Mouse (Mus musculus): ENCODE data around the gene Pdlim5. TPM values are rescaled to one million over a fixed set of nuclear protein-coding genes. Genes with fewer than 3 reads are reported as not detected.
A peak's percentile ranks its signal among the peaks of the same experiment; 100 is the strongest.

Pdlim5 gene
- polyA plus RNA-seq, 1 experiment from 2014 or later = 240 TPM

GRCm38 (mm10) chr3:142422229-142422628, 26.7 kb upstream of the Pdlim5 start:
- peak overlapping the region; percentile 55; the same call in 1 of the 2 replicates for H3K27ac ChIP-seq (ENCODE audit: low read depth, low read length)
- no peaks in the 10 kb centered on the region for H3K36me3 ChIP-seq (ENCODE audit: control insufficient read depth, insufficient read depth, low read length)
- peaks cover 5% of the 10 kb centered on the region for H3K27me3 ChIP-seq (ENCODE audit: control insufficient read depth, insufficient read depth, low read length)
- no peak overlapping the region for H3K9ac ChIP-seq (ENCODE audit: low read depth, low read length)
- no peak for ATAC-seq (replicated peaks; ENCODE audit: insufficient number of reproducible peaks, low FRiP score, low TSS enrichment)
- H3K9me3 ChIP-seq (replicated peaks; ENCODE audit: control insufficient read depth, low read length) = no peaks in the 10 kb centered on the region
- H3K4me1 ChIP-seq (ENCODE audit: control insufficient read depth, insufficient read depth, low read length) = peaks cover 6% of the 10 kb centered on the region
- H3K4me2 ChIP-seq = no peak overlapping the region
- 64% methylated on average over 4 of the region's 4 CpGs for WGBS (ENCODE audit: insufficient replicate concordance)
- no peak overlapping the region for H3K4me3 ChIP-seq (ENCODE audit: low read depth, low read length)

- Histone ChIP-seq H3K27me3 (ENCODE audit: control insufficient read depth, insufficient read depth, low read length) (no peaks in the 10 kb centered on the region), H3K9me3 (replicated peaks; ENCODE audit: control insufficient read depth, low read length) (no peaks in the 10 kb centered on the region), H3K4me3 (ENCODE audit: low read depth, low read length) (no peak overlapping the region), H3K36me3 (ENCODE audit: control insufficient read depth, insufficient read depth, low read length) (no peaks in the 10 kb centered on the region), H3K4me2 (no peak overlapping the region), H3K9ac (ENCODE audit: low read depth, low read length) (no peak overlapping the region), H3K4me1 (ENCODE audit: control insufficient read depth, insufficient read depth, low read length) (peaks cover 6% of the 10 kb centered on the region), H3K27ac (ENCODE audit: low read depth, low read length) (no peak overlapping the region)
- 79% methylated on average over 3 of the region's 3 CpGs for WGBS (ENCODE audit: insufficient replicate concordance)
- no peak for ATAC-seq (replicated peaks; ENCODE audit: insufficient number of reproducible peaks, low FRiP score, low TSS enrichment)
Observed at GRCm38 (mm10) chr3:142421470-142421869, 26.0 kb upstream of the Pdlim5 start.

- Histone ChIP-seq H3K27ac (ENCODE audit: low read depth, low read length) (no peak overlapping the region), H3K36me3 (ENCODE audit: control insufficient read depth, insufficient read depth, low read length) (no peaks in the 10 kb centered on the region), H3K4me3 (ENCODE audit: low read depth, low read length) (no peak overlapping the region), H3K9ac (ENCODE audit: low read depth, low read length) (no peak overlapping the region), H3K4me1 (ENCODE audit: control insufficient read depth, insufficient read depth, low read length) (peaks cover 6% of the 10 kb centered on the region), H3K4me2 (no peak overlapping the region), H3K27me3 (ENCODE audit: control insufficient read depth, insufficient read depth, low read length) (no peaks in the 10 kb centered on the region), H3K9me3 (replicated peaks; ENCODE audit: control insufficient read depth, low read length) (no peaks in the 10 kb centered on the region)
- 72% methylated on average over 3 of the region's 3 CpGs for WGBS (ENCODE audit: insufficient replicate concordance)
- no peak for ATAC-seq (replicated peaks; ENCODE audit: insufficient number of reproducible peaks, low FRiP score, low TSS enrichment)
Observed at GRCm38 (mm10) chr3:142417996-142418395, 22.5 kb upstream of the Pdlim5 start.

GRCm38 (mm10) chr3:142413345-142413885, 17.9 kb upstream of the Pdlim5 start:
- Histone ChIP-seq H3K4me2 (no peak overlapping the region), H3K9me3 (replicated peaks; ENCODE audit: control insufficient read depth, low read length) (no peaks in the 10 kb centered on the region), H3K9ac (ENCODE audit: low read depth, low read length) (no peak overlapping the region), H3K36me3 (ENCODE audit: control insufficient read depth, insufficient read depth, low read length) (no peaks in the 10 kb centered on the region), H3K27me3 (ENCODE audit: control insufficient read depth, insufficient read depth, low read length) (no peaks in the 10 kb centered on the region), H3K27ac (ENCODE audit: low read depth, low read length) (no peak overlapping the region), H3K4me3 (ENCODE audit: low read depth, low read length) (no peak overlapping the region), H3K4me1 (ENCODE audit: control insufficient read depth, insufficient read depth, low read length) (0 out of 2 replicates have a peak, but pooled peaks cover 3% of the 10 kb centered on the region)
- 68% methylated on average over 4 of the region's 4 CpGs for WGBS (ENCODE audit: insufficient replicate concordance)
- ATAC-seq (replicated peaks; ENCODE audit: insufficient number of reproducible peaks, low FRiP score, low TSS enrichment) = no peak

- Histone ChIP-seq H3K9me3 (replicated peaks; ENCODE audit: control insufficient read depth, low read length) (no peaks in the 10 kb centered on the region), H3K9ac (ENCODE audit: low read depth, low read length) (no peak overlapping the region), H3K4me3 (ENCODE audit: low read depth, low read length) (no peak overlapping the region), H3K27me3 (ENCODE audit: control insufficient read depth, insufficient read depth, low read length) (no peaks in the 10 kb centered on the region), H3K4me2 (no peak overlapping the region), H3K27ac (ENCODE audit: low read depth, low read length) (no peak overlapping the region), H3K36me3 (ENCODE audit: control insufficient read depth, insufficient read depth, low read length) (no peaks in the 10 kb centered on the region), H3K4me1 (ENCODE audit: control insufficient read depth, insufficient read depth, low read length) (0 out of 2 replicates have a peak, but pooled peaks cover 3% of the 10 kb centered on the region)
- ATAC-seq (replicated peaks; ENCODE audit: insufficient number of reproducible peaks, low FRiP score, low TSS enrichment) = no peak
Observed at GRCm38 (mm10) chr3:142410930-142411329, 15.4 kb upstream of the Pdlim5 start.

GRCm38 (mm10) chr3:142394796-142395508, 544 bp downstream of the Pdlim5 start:
- under 1% methylated on average over 61 of the region's 64 CpGs for WGBS (ENCODE audit: insufficient replicate concordance)
- Histone ChIP-seq H3K4me1 (ENCODE audit: control insufficient read depth, insufficient read depth, low read length) (peaks cover 3% of the 10 kb centered on the region; the same call in 1 of the 2 replicates), H3K4me2 (peak overlapping the region; percentile 73), H3K9ac (ENCODE audit: low read depth, low read length) (peak overlapping the region; percentile 96), H3K9me3 (replicated peaks; ENCODE audit: control insufficient read depth, low read length) (no peaks in the 10 kb centered on the region), H3K27ac (ENCODE audit: low read depth, low read length) (peak overlapping the region; percentile 98), H3K4me3 (ENCODE audit: low read depth, low read length) (peak overlapping the region; percentile 94), H3K27me3 (ENCODE audit: control insufficient read depth, insufficient read depth, low read length) (no peaks in the 10 kb centered on the region), H3K36me3 (ENCODE audit: control insufficient read depth, insufficient read depth, low read length) (no peaks in the 10 kb centered on the region)
- ATAC-seq (replicated peaks; ENCODE audit: insufficient number of reproducible peaks, low FRiP score, low TSS enrichment) = peak; percentile 74

GRCm38 (mm10) chr3:142394000-142394411, 1.5 kb downstream of the Pdlim5 start:
- peak overlapping the region; percentile 96 for H3K9ac ChIP-seq (ENCODE audit: low read depth, low read length)
- H3K9me3 ChIP-seq (replicated peaks; ENCODE audit: control insufficient read depth, low read length) = no peaks in the 10 kb centered on the region
- H3K4me2 ChIP-seq = peak overlapping the region; percentile 73
- no peak for ATAC-seq (replicated peaks; ENCODE audit: insufficient number of reproducible peaks, low FRiP score, low TSS enrichment)
- no peaks in the 10 kb centered on the region for H3K27me3 ChIP-seq (ENCODE audit: control insufficient read depth, insufficient read depth, low read length)
- H3K36me3 ChIP-seq (ENCODE audit: control insufficient read depth, insufficient read depth, low read length) = no peaks in the 10 kb centered on the region
- 11% methylated on average over 9 of the region's 9 CpGs for WGBS (ENCODE audit: insufficient replicate concordance)
- H3K27ac ChIP-seq (ENCODE audit: low read depth, low read length) = peak overlapping the region; percentile 98
- peak overlapping the region; percentile 94 for H3K4me3 ChIP-seq (ENCODE audit: low read depth, low read length)
- peaks cover 3% of the 10 kb centered on the region; the same call in 1 of the 2 replicates for H3K4me1 ChIP-seq (ENCODE audit: control insufficient read depth, insufficient read depth, low read length)

- H3K4me1 ChIP-seq (ENCODE audit: control insufficient read depth, insufficient read depth, low read length) = peaks cover 6% of the 10 kb centered on the region; the same call in 1 of the 2 replicates
- no peak overlapping the region for H3K4me2 ChIP-seq
- H3K36me3 ChIP-seq (ENCODE audit: control insufficient read depth, insufficient read depth, low read length) = no peaks in the 10 kb centered on the region
- H3K9ac ChIP-seq (ENCODE audit: low read depth, low read length) = no peak overlapping the region
- no peak for ATAC-seq (replicated peaks; ENCODE audit: insufficient number of reproducible peaks, low FRiP score, low TSS enrichment)
- H3K9me3 ChIP-seq (replicated peaks; ENCODE audit: control insufficient read depth, low read length) = no peaks in the 10 kb centered on the region
- H3K27ac ChIP-seq (ENCODE audit: low read depth, low read length) = no peak overlapping the region
- WGBS (ENCODE audit: insufficient replicate concordance) = 61% methylated on average over 5 of the region's 5 CpGs
- H3K4me3 ChIP-seq (ENCODE audit: low read depth, low read length) = no peak overlapping the region
- no peaks in the 10 kb centered on the region for H3K27me3 ChIP-seq (ENCODE audit: control insufficient read depth, insufficient read depth, low read length)
Observed at GRCm38 (mm10) chr3:142391531-142391930, 4.0 kb downstream of the Pdlim5 start.

- H3K36me3 ChIP-seq (ENCODE audit: control insufficient read depth, insufficient read depth, low read length) = no peaks in the 10 kb centered on the region
- no peak for ATAC-seq (replicated peaks; ENCODE audit: insufficient number of reproducible peaks, low FRiP score, low TSS enrichment)
- 45% methylated on average over 2 of the region's 2 CpGs for WGBS (ENCODE audit: insufficient replicate concordance)
- H3K27ac ChIP-seq (ENCODE audit: low read depth, low read length) = no peak overlapping the region
- no peaks in the 10 kb centered on the region for H3K27me3 ChIP-seq (ENCODE audit: control insufficient read depth, insufficient read depth, low read length)
- H3K4me3 ChIP-seq (ENCODE audit: low read depth, low read length) = no peak overlapping the region
- no peaks in the 10 kb centered on the region for H3K9me3 ChIP-seq (replicated peaks; ENCODE audit: control insufficient read depth, low read length)
- peak overlapping the region; percentile 32 for H3K4me2 ChIP-seq
- H3K9ac ChIP-seq (ENCODE audit: low read depth, low read length) = no peak overlapping the region
- H3K4me1 ChIP-seq (ENCODE audit: control insufficient read depth, insufficient read depth, low read length) = peaks cover 6% of the 10 kb centered on the region; the same call in 1 of the 2 replicates
Observed at GRCm38 (mm10) chr3:142390288-142390687, 5.2 kb downstream of the Pdlim5 start.
